Mouse (Mus musculus) stomach, postnatal 0 days (tissue): ENCODE measurements at regions not wholly inside any gene's neighbourhood (a gene's known extent, or its start where the extent isn't known, plus 50 kb on each side); places are given as distances from the start of the nearest gene placed in this dataset.

Source experiments
- CTCF ChIP-seq: IDR thresholded peaks from 2 replicates; pipeline ENCODE4 v1.5.1; 2016; ENCODE audit warnings: antibody characterized with exemption, low read depth, mild to moderate bottlenecking, moderate library complexity
- EP300 ChIP-seq: optimal IDR thresholded peaks from 2 replicates; pipeline ENCODE3; 2016; ENCODE audit warnings: antibody characterized with exemption

GRCm38 (mm10) chr12:77094168-77094567 is 132.2 kb upstream of the Max start:
- TF ChIP-seq CTCF, result no peak
- no peak for TF ChIP-seq EP300
